Mouse (Mus musculus): ENCODE results near the gene C9orf72.

GRCm38 (mm10) chr4:35192725-35193124, 33.2 kb downstream of the C9orf72 start:
- TF ChIP-seq POLR2A (IDR thresholded peaks at IDR 0.05; ENCODE audit: borderline replicate concordance, control insufficient read depth, low read depth, low read length) (no peak), CTCF (IDR thresholded peaks at IDR 0.05; ENCODE audit: control insufficient read depth, insufficient read depth, low read length) (no peak)
